Mouse (Mus musculus): ENCODE data around the gene Tacc2.

DNA sequence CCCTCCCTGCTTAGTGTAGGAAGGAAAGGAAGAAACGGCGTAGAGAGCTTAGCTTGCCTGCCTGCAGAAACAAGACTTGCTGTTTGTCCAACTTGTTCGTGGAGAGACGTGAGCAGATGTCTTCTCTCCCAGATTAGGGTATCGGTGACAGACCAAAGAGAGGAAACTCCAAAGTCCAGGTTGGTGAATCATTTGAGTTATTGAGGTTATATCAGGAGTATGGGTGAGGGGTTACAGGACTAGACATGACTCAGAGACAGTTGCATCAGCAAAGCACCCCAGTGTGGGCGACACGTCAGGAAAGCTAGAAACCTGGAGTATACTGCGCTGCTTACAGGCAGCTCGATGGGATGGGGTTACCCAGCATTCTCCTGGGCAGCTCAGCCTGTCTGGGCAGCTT, 88.1 kb downstream of the Tacc2 start:
- TF ChIP-seq CTCF (IDR thresholded peaks at IDR 0.05; ENCODE audit: low read depth) = no peak
- TF ChIP-seq EP300 (IDR thresholded peaks at IDR 0.05; ENCODE audit: low read depth) = no peak
